Mouse (Mus musculus): ENCODE results near the gene Vmn2r82. TPM values are rescaled to one million over a fixed set of nuclear protein-coding genes. Genes with fewer than 3 reads are reported as not detected.
"Not testable (repeated sequence)": the region's sequence is repeated elsewhere in the genome, so short reads cannot be mapped to it uniquely, and the experiment has no call there.

Vmn2r82 gene
- polyA plus RNA-seq (2012; ENCODE audit: insufficient read depth, insufficient read length, low replicate concordance, missing spikeins), result not detected in 2 replicates

- WGBS, result 81% methylated on average over 4 of the region's 4 CpGs
- H3K4me1 ChIP-seq (ENCODE audit: control insufficient read depth, insufficient read depth, low read length); H3K27ac ChIP-seq (ENCODE audit: insufficient read depth, low read depth, low read length); H3K4me3 ChIP-seq (ENCODE audit: insufficient read depth, low read depth, low read length): not testable (repeated sequence)
Measured at GRCm38 (mm10) chr10:79356220-79356619, at the start of gene Vmn2r82. Gene Vmn2r82 (plus strand): TSS chr10:79356520.

GRCm38 (mm10) chr10:79322033-79322736 is 34.1 kb upstream of the Vmn2r82 start:
- WGBS, result 6% methylated on average over 16 of the region's 16 CpGs
- H3K4me1 ChIP-seq (ENCODE audit: control insufficient read depth, insufficient read depth, low read length); H3K27ac ChIP-seq (ENCODE audit: insufficient read depth, low read depth, low read length): not testable (repeated sequence)
- peak overlapping the region; percentile 40 for H3K4me3 ChIP-seq (ENCODE audit: insufficient read depth, low read depth, low read length)

GRCm38 (mm10) chr10:79322737-79323086 is 33.6 kb upstream of the Vmn2r82 start:
- Histone ChIP-seq H3K4me3 (ENCODE audit: insufficient read depth, low read depth, low read length) (no peak overlapping the region), H3K4me1 (ENCODE audit: control insufficient read depth, insufficient read depth, low read length) (no peaks in the 10 kb centered on the region), H3K27ac (ENCODE audit: insufficient read depth, low read depth, low read length) (no peak overlapping the region)
- TF ChIP-seq CTCF (IDR thresholded peaks at IDR 0.05; ENCODE audit: insufficient read depth, low read depth, low read length) (no peak), POLR2A (IDR thresholded peaks at IDR 0.05; ENCODE audit: insufficient read depth, low read depth, low read length) (no peak)

GRCm38 (mm10) chr10:79399946-79400700 is 43.8 kb downstream of the Vmn2r82 start:
- 62% methylated on average over 8 of the region's 8 CpGs for WGBS
- H3K4me3 ChIP-seq (ENCODE audit: insufficient read depth, low read depth, low read length); H3K4me1 ChIP-seq (ENCODE audit: control insufficient read depth, insufficient read depth, low read length); H3K27ac ChIP-seq (ENCODE audit: insufficient read depth, low read depth, low read length): not testable (repeated sequence)

GRCm38 (mm10) chr10:79417142-79417771 is 60.9 kb downstream of the Vmn2r82 start:
- Histone ChIP-seq H3K27ac (ENCODE audit: insufficient read depth, low read depth, low read length) (no peak overlapping the region), H3K4me3 (ENCODE audit: insufficient read depth, low read depth, low read length) (no peak overlapping the region), H3K4me1 (ENCODE audit: control insufficient read depth, insufficient read depth, low read length) (no peaks in the 10 kb centered on the region)
- WGBS, result 93% methylated on average over 24 of the region's 24 CpGs
- TF ChIP-seq CTCF (IDR thresholded peaks at IDR 0.05; ENCODE audit: insufficient read depth, low read depth, low read length) (no peak), POLR2A (IDR thresholded peaks at IDR 0.05; ENCODE audit: insufficient read depth, low read depth, low read length) (no peak)

- not testable (repeated sequence) for H3K4me1 ChIP-seq (ENCODE audit: control insufficient read depth, insufficient read depth, low read length); H3K27ac ChIP-seq (ENCODE audit: insufficient read depth, low read depth, low read length); H3K4me3 ChIP-seq (ENCODE audit: insufficient read depth, low read depth, low read length)
- WGBS, result 90% methylated on average over 6 of the region's 6 CpGs
Measured at GRCm38 (mm10) chr10:79417772-79418170, 61.5 kb downstream of the Vmn2r82 start.

GRCm38 (mm10) chr10:79435141-79435820 is 79.0 kb downstream of the Vmn2r82 start:
- H3K4me3 ChIP-seq (ENCODE audit: insufficient read depth, low read depth, low read length), result not testable (repeated sequence)

More at GRCm38 (mm10) chr10:79435141-79435820, 79.0 kb downstream of the Vmn2r82 start:
- not testable (repeated sequence) for H3K4me1 ChIP-seq (ENCODE audit: control insufficient read depth, insufficient read depth, low read length); H3K27ac ChIP-seq (ENCODE audit: insufficient read depth, low read depth, low read length)
- WGBS, result 87% methylated on average over 23 of the region's 23 CpGs

Other genes starting within 250 kb of the Vmn2r82 start
- gene Vmn2r80, start 207.8 kb upstream of the Vmn2r82 start, polyA plus RNA-seq (2012; ENCODE audit: insufficient read depth, insufficient read length, low replicate concordance, missing spikeins), result not detected in 2 replicates
- not detected in 2 replicates for gene Vmn2r81, start 108.8 kb upstream of the Vmn2r82 start, polyA plus RNA-seq (2012; ENCODE audit: insufficient read depth, insufficient read length, low replicate concordance, missing spikeins)
- gene Vmn2r83, start 112.2 kb downstream of the Vmn2r82 start, polyA plus RNA-seq (2012; ENCODE audit: insufficient read depth, insufficient read length, low replicate concordance, missing spikeins), result not detected in 2 replicates
- not detected in 2 replicates for gene Plpp2, start 177.3 kb downstream of the Vmn2r82 start, polyA plus RNA-seq (2012; ENCODE audit: insufficient read depth, insufficient read length, low replicate concordance, missing spikeins)
- gene Mier2, start 198.7 kb downstream of the Vmn2r82 start, polyA plus RNA-seq (2012; ENCODE audit: insufficient read depth, insufficient read length, low replicate concordance, missing spikeins), result not detected in 2 replicates
- not detected in 2 replicates for gene Theg, start 230.8 kb downstream of the Vmn2r82 start, polyA plus RNA-seq (2012; ENCODE audit: insufficient read depth, insufficient read length, low replicate concordance, missing spikeins)